Mouse (Mus musculus): ENCODE measurements around the gene Sec31a. TPM values are rescaled to one million over a fixed set of nuclear protein-coding genes. Genes with fewer than 3 reads are reported as not detected.

The Sec31a gene
- polyA plus RNA-seq, 1 experiment from 2014 or later: 150 TPM

GRCm38 (mm10) chr5:100349287-100350215 is 66.5 kb downstream of the Sec31a start:
- Histone ChIP-seq H3K9ac (ENCODE audit: low read length) (0 out of 2 replicates have a peak overlapping the region, but pooled peaks have one; percentile 22), H3K27ac (ENCODE audit: low read length) (peak overlapping the region; percentile 53), H3K36me3 (ENCODE audit: control insufficient read depth, insufficient read depth) (no peaks in the 10 kb centered on the region), H3K4me1 (ENCODE audit: control insufficient read depth, insufficient read depth, low read length) (peaks cover 28% of the 10 kb centered on the region), H3K27me3 (ENCODE audit: control insufficient read depth, insufficient read depth, low read length) (no peaks in the 10 kb centered on the region), H3K9me3 (replicated peaks; ENCODE audit: control insufficient read depth, low read length) (no peaks in the 10 kb centered on the region), H3K4me3 (ENCODE audit: low read length) (no peak overlapping the region), H3K4me2 (ENCODE audit: low read depth, low read length) (0 out of 2 replicates have a peak overlapping the region, but pooled peaks have one; percentile 19)
- ATAC-seq (replicated peaks; ENCODE audit: extremely low read depth, insufficient read depth, low FRiP score): no peak
- WGBS: 51% methylated on average over 10 of the region's 10 CpGs

GRCm38 (mm10) chr5:100345118-100345517 is 70.9 kb downstream of the Sec31a start:
- ATAC-seq (replicated peaks; ENCODE audit: extremely low read depth, insufficient read depth, low FRiP score): no peak
- 94% methylated on average over 1 of the region's 1 CpGs for WGBS

GRCm38 (mm10) chr5:100343087-100343486 is 72.9 kb downstream of the Sec31a start:
- H3K27me3 ChIP-seq (ENCODE audit: control insufficient read depth, insufficient read depth, low read length): no peaks in the 10 kb centered on the region
- no peak for ATAC-seq (replicated peaks; ENCODE audit: extremely low read depth, insufficient read depth, low FRiP score)
- no peak overlapping the region for H3K9ac ChIP-seq (ENCODE audit: low read length)
- H3K4me1 ChIP-seq (ENCODE audit: control insufficient read depth, insufficient read depth, low read length): peaks cover 10% of the 10 kb centered on the region
- H3K9me3 ChIP-seq (replicated peaks; ENCODE audit: control insufficient read depth, low read length): no peaks in the 10 kb centered on the region
- H3K27ac ChIP-seq (ENCODE audit: low read length): no peak overlapping the region
- 55% methylated on average over 6 of the region's 6 CpGs for WGBS
- no peaks in the 10 kb centered on the region for H3K36me3 ChIP-seq (ENCODE audit: control insufficient read depth, insufficient read depth)
- no peak overlapping the region for H3K4me3 ChIP-seq (ENCODE audit: low read length)
- no peak overlapping the region for H3K4me2 ChIP-seq (ENCODE audit: low read depth, low read length)

More at GRCm38 (mm10) chr5:100345118-100345517, 70.9 kb downstream of the Sec31a start:
- Histone ChIP-seq H3K9me3 (replicated peaks; ENCODE audit: control insufficient read depth, low read length) (no peaks in the 10 kb centered on the region), H3K9ac (ENCODE audit: low read length) (no peak overlapping the region), H3K27me3 (ENCODE audit: control insufficient read depth, insufficient read depth, low read length) (no peaks in the 10 kb centered on the region), H3K4me3 (ENCODE audit: low read length) (no peak overlapping the region), H3K4me1 (ENCODE audit: control insufficient read depth, insufficient read depth, low read length) (peaks cover 18% of the 10 kb centered on the region), H3K4me2 (ENCODE audit: low read depth, low read length) (no peak overlapping the region), H3K36me3 (ENCODE audit: control insufficient read depth, insufficient read depth) (no peaks in the 10 kb centered on the region), H3K27ac (ENCODE audit: low read length) (no peak overlapping the region)

GRCm38 (mm10) chr5:100342422-100342821 is 73.6 kb downstream of the Sec31a start:
- ATAC-seq (replicated peaks; ENCODE audit: extremely low read depth, insufficient read depth, low FRiP score): no peak
- no peaks in the 10 kb centered on the region for H3K9me3 ChIP-seq (replicated peaks; ENCODE audit: control insufficient read depth, low read length)
- no peak overlapping the region for H3K9ac ChIP-seq (ENCODE audit: low read length)
- no peak overlapping the region for H3K4me2 ChIP-seq (ENCODE audit: low read depth, low read length)
- no peaks in the 10 kb centered on the region for H3K36me3 ChIP-seq (ENCODE audit: control insufficient read depth, insufficient read depth)
- no peak overlapping the region for H3K27ac ChIP-seq (ENCODE audit: low read length)
- 78% methylated on average over 6 of the region's 6 CpGs for WGBS
- no peaks in the 10 kb centered on the region for H3K27me3 ChIP-seq (ENCODE audit: control insufficient read depth, insufficient read depth, low read length)
- no peak overlapping the region for H3K4me3 ChIP-seq (ENCODE audit: low read length)
- H3K4me1 ChIP-seq (ENCODE audit: control insufficient read depth, insufficient read depth, low read length): peaks cover 10% of the 10 kb centered on the region

GRCm38 (mm10) chr5:100341042-100341441 is 75.0 kb downstream of the Sec31a start:
- Histone ChIP-seq H3K36me3 (ENCODE audit: control insufficient read depth, insufficient read depth) (no peaks in the 10 kb centered on the region), H3K4me3 (ENCODE audit: low read length) (no peak overlapping the region)
- WGBS: 90% methylated on average over 7 of the region's 7 CpGs

GRCm38 (mm10) chr5:100337852-100338251 is 78.2 kb downstream of the Sec31a start:
- H3K4me1 ChIP-seq (ENCODE audit: control insufficient read depth, insufficient read depth, low read length): peaks cover 6% of the 10 kb centered on the region; the same call in 1 of the 2 replicates
- no peaks in the 10 kb centered on the region for H3K27me3 ChIP-seq (ENCODE audit: control insufficient read depth, insufficient read depth, low read length)
- ATAC-seq (replicated peaks; ENCODE audit: extremely low read depth, insufficient read depth, low FRiP score): no peak
- no peak overlapping the region for H3K4me3 ChIP-seq (ENCODE audit: low read length)
- WGBS: 73% methylated on average over 4 of the region's 4 CpGs
- H3K36me3 ChIP-seq (ENCODE audit: control insufficient read depth, insufficient read depth): no peaks in the 10 kb centered on the region
- H3K9me3 ChIP-seq (replicated peaks; ENCODE audit: control insufficient read depth, low read length): no peaks in the 10 kb centered on the region
- H3K9ac ChIP-seq (ENCODE audit: low read length): no peak overlapping the region
- no peak overlapping the region for H3K4me2 ChIP-seq (ENCODE audit: low read depth, low read length)
- H3K27ac ChIP-seq (ENCODE audit: low read length): no peak overlapping the region

More at GRCm38 (mm10) chr5:100341042-100341441, 75.0 kb downstream of the Sec31a start:
- Histone ChIP-seq H3K9ac (ENCODE audit: low read length) (no peak overlapping the region), H3K9me3 (replicated peaks; ENCODE audit: control insufficient read depth, low read length) (no peaks in the 10 kb centered on the region), H3K27me3 (ENCODE audit: control insufficient read depth, insufficient read depth, low read length) (no peaks in the 10 kb centered on the region), H3K27ac (ENCODE audit: low read length) (no peak overlapping the region), H3K4me1 (ENCODE audit: control insufficient read depth, insufficient read depth, low read length) (peaks cover 8% of the 10 kb centered on the region), H3K4me2 (ENCODE audit: low read depth, low read length) (no peak overlapping the region)
- no peak for ATAC-seq (replicated peaks; ENCODE audit: extremely low read depth, insufficient read depth, low FRiP score)

GRCm38 (mm10) chr5:100336876-100337275 is 79.2 kb downstream of the Sec31a start:
- Histone ChIP-seq H3K9me3 (replicated peaks; ENCODE audit: control insufficient read depth, low read length) (no peaks in the 10 kb centered on the region), H3K4me2 (ENCODE audit: low read depth, low read length) (no peak overlapping the region), H3K9ac (ENCODE audit: low read length) (no peak overlapping the region), H3K36me3 (ENCODE audit: control insufficient read depth, insufficient read depth) (no peaks in the 10 kb centered on the region), H3K4me3 (ENCODE audit: low read length) (no peak overlapping the region), H3K27me3 (ENCODE audit: control insufficient read depth, insufficient read depth, low read length) (no peaks in the 10 kb centered on the region), H3K27ac (ENCODE audit: low read length) (no peak overlapping the region), H3K4me1 (ENCODE audit: control insufficient read depth, insufficient read depth, low read length) (peaks cover 6% of the 10 kb centered on the region; the same call in 1 of the 2 replicates)
- no peak for ATAC-seq (replicated peaks; ENCODE audit: extremely low read depth, insufficient read depth, low FRiP score)
- WGBS: 86% methylated on average over 7 of the region's 7 CpGs

- WGBS: 86% methylated on average over 5 of the region's 5 CpGs
- Histone ChIP-seq H3K4me3 (ENCODE audit: low read length) (no peak overlapping the region), H3K4me1 (ENCODE audit: control insufficient read depth, insufficient read depth, low read length) (peaks cover 6% of the 10 kb centered on the region; the same call in 1 of the 2 replicates), H3K27me3 (ENCODE audit: control insufficient read depth, insufficient read depth, low read length) (no peaks in the 10 kb centered on the region), H3K9me3 (replicated peaks; ENCODE audit: control insufficient read depth, low read length) (no peaks in the 10 kb centered on the region), H3K27ac (ENCODE audit: low read length) (no peak overlapping the region), H3K4me2 (ENCODE audit: low read depth, low read length) (no peak overlapping the region), H3K9ac (ENCODE audit: low read length) (no peak overlapping the region), H3K36me3 (ENCODE audit: control insufficient read depth, insufficient read depth) (no peaks in the 10 kb centered on the region)
- no peak for ATAC-seq (replicated peaks; ENCODE audit: extremely low read depth, insufficient read depth, low FRiP score)
These were observed 80.4 kb downstream of the Sec31a start for GRCm38 (mm10) chr5:100335581-100336080.

GRCm38 (mm10) chr5:100334686-100335085 is 81.3 kb downstream of the Sec31a start:
- no peak overlapping the region for H3K9ac ChIP-seq (ENCODE audit: low read length)
- no peaks in the 10 kb centered on the region for H3K9me3 ChIP-seq (replicated peaks; ENCODE audit: control insufficient read depth, low read length)
- H3K4me3 ChIP-seq (ENCODE audit: low read length): no peak overlapping the region
- no peaks in the 10 kb centered on the region for H3K27me3 ChIP-seq (ENCODE audit: control insufficient read depth, insufficient read depth, low read length)
- no peak for ATAC-seq (replicated peaks; ENCODE audit: extremely low read depth, insufficient read depth, low FRiP score)
- WGBS: 59% methylated on average over 6 of the region's 6 CpGs
- no peaks in the 10 kb centered on the region for H3K36me3 ChIP-seq (ENCODE audit: control insufficient read depth, insufficient read depth)
- no peak overlapping the region for H3K27ac ChIP-seq (ENCODE audit: low read length)
- no peak overlapping the region for H3K4me2 ChIP-seq (ENCODE audit: low read depth, low read length)
- H3K4me1 ChIP-seq (ENCODE audit: control insufficient read depth, insufficient read depth, low read length): peaks cover 6% of the 10 kb centered on the region; the same call in 1 of the 2 replicates

Data from heart, embryonic 16.5 days (tissue).